Mouse (Mus musculus) right cerebral cortex, postnatal 4 days (tissue): ENCODE measurements around the gene Srp9.
"Not testable (repeated sequence)": the region's sequence is repeated elsewhere in the genome, so short reads cannot be mapped to it uniquely, and the experiment has no call there.

ENCODE experiments used
- DNase-seq: peaks from one replicate; pipeline ENCODE4 v3.0.0-alpha.2; 2022

Gene Srp9

DNA sequence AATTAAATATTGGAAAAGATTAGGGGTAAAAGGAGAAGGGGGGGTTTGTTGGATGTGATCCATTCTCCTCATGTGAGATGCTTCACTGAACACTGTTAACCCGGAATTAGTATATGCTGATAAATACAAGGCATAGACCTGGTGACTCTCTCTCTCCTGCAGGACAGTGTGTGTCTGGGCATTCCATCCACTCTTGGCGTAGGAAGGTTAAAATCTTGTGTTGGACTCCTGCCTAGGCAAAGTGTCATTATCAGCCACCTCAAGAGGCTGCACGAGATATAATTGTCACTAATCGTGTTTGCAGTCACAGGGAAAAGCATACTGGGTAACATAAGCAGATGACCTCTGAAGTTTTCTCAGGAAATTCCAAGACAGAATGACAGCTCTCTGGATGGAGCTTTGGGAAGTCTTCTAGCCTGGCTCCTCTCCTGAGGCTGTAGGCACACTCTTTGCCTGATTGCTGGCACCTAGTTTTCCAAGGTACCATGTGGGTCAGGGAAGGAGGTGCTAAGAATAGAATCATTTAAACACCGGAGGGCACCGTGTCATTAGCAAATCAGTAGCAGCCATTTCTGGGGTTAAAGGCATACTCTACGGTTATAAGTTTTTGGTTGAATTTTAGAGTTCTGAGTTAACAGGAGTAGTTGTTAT, 24.5 kb downstream of the Srp9 start:
- DNase-seq, result no peak

DNA sequence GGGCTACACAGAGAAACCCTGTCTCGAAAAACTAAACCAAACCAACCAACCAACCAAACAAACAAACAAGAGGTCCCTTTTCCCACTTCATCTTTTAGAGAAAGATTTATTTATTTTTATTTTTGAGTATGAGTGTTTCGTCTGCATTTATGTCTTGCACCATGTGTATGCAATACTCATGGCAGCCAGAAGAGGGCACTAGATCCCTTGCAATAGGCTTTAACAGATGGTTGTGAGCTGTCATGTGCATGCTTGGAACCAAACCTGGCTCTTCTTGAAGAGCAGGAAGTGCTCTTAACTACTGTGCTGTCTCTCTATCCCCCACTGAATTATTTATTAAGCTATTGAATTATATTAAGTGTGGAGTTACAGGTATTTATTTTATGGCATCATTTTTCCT, 25.4 kb downstream of the Srp9 start:
- DNase-seq, result no peak

DNA sequence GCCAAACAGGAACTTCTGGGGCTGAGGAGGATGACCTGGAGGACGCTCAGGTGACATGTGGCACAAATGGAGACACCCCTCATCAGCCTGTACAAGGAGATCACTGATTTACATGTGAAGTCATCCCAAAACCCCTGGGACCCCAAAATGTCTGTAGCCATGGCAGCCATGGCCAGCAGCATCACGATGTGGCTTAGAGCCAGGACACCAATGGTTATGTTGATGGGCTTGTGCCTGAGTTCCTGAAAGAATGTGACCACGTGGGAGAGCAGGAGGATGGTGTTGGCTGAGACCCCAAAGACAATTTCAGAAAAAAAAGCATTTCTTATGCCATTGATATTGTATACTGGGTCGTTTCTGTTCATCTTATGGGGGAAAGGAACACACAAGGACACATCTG, 33.2 kb downstream of the Srp9 start:
- no peak for DNase-seq

DNA sequence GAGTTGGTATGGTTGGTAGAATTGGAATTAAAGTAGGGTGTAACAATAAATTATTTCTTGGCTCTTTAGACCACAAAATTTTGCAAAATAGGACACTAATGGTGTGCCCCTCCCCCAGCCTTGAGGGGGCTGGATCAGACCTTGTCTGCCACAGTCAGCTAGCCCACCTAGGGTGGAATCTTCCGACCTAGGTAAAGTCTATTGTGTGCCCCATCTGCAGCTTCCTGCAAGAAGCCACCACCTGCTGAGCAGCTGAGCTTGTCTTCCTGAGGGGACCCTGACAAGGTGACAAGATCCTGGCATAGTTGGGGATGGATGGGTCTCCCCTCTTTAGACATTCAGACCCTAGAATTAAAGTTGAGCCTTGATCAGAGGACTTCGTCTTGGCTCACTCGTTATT, 35.0 kb downstream of the Srp9 start:
- no peak for DNase-seq

DNA sequence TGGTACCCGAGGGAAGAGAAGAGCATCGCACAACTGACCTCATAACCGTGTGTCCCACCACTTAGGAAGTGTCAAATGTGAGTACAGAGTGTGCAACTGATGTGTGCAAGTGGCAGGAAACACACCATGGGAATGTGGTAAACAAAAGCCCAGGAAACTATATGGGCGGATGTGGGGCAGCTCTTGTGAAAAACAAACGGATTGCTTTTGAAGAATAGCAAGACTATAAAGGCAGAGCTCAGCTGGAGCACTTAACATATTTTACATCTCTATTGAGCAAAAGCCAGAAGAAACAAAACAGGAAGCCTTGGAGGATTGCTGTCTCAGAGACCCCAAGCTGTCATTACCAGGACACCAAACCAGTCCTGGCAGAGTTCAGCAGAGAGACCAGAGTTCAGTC, 38.4 kb downstream of the Srp9 start:
- no peak for DNase-seq

DNA sequence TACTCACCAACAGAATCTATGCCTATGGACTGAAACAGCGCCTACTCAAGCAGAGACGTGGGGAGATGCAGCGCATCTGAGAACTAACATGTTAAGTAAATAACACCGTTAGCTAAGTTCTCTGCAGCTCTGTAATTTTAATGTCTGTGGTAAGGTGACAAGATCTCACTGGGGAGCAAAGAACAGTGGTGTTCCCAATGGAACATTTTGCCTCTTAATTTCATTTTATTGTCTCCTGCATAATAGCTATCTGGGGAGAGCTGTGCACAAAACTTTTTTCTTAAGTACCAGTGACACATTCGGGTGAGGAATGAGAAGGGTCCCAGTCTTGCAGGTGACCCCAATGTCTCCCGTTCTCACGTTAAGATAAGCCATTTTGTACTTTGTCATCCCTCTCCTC, 39.8 kb downstream of the Srp9 start, which contains the start of gene Vmn1r1:
Gene Vmn1r1, minus strand, starts transcription at position 101 of the 400 bp plus-strand sequence.
- no peak for DNase-seq

DNA sequence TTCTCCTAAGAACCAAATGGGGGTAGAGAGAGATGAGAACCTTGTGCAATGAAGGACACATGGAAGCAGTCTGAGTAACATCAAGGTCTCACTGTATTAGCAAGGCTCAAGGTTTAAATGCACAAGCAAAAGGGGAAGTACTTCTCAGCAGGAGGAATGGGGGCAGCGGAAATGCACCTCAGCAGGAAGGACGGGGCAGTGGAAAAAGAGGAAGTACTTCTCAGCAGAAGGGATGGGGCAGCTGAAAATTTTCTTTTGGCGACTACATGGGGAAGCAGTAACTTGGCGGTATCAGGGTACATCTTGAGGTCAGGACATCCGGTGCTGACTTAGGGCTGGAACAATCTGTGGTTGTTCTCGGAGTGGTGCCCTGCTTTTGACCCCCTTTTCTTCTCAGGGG, 45.7 kb downstream of the Srp9 start:
- DNase-seq, result not testable (repeated sequence)

DNA sequence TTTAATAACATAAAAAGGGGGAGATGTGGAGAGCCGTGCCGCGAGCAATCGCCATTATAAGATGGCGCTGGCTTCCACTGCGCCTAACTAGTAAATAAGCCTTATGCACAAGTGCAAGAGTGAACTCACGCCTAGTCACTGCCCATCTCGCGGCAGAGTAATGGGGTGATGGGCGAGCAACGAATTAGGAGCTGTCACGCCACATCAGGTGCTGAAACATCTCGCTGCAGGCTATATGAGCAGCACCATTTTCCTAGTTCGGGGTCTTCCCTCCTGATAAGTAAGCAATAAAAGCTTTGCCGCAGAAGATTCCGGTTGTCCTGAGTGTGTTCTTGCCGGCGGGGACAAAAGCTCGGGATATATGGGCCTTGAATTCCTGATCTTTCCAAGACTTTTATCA, 52.4 kb downstream of the Srp9 start:
- DNase-seq, result not testable (repeated sequence)

DNA sequence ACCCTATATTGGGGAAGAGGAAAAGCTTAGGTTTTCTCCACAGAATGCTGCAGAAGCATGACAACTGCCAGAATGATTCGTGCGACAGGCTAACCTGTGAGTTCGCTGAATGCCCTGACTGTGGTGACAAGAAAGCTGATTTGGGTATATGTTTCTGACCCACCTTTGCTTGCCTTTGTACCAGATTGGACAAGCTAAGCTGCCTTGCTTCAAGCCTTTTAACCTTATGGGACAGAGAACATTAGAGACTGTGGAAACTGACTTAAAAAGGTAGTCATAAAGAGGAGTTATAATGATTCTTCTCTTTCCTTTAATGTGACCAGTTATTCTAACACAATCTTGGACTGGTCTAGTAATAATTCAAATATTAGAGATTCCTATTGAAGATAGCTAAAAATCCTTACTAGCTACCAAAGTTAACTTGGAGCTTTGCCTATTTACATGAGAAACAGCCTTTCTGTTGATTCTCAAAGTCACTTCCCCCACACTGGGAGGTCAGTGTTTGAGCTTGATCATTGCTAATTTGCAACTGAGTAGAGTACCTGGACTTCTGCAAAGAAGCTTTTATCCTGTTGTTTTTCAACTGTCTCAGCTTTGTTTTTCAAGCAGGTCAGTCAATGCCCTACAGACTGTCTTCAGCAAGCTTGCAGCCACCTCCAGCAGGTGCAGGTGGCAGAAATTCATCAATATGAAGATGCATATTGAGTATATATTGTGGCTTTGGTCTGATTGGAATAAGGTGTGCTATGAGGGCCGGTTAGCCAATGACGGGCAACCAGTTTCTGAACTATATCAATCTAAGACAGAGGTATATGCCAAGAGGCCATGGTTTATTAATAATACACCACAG, 57.1 kb downstream of the Srp9 start:
- no peak for DNase-seq
